Mouse (Mus musculus): Measurements from ENCODE around the gene Patl2. TPM values are rescaled to one million over a fixed set of nuclear protein-coding genes. Genes with fewer than 3 reads are reported as not detected.

Patl2 gene
- polyA plus RNA-seq, 1 experiment from 2014 or later, result 0.08 TPM

DNA sequence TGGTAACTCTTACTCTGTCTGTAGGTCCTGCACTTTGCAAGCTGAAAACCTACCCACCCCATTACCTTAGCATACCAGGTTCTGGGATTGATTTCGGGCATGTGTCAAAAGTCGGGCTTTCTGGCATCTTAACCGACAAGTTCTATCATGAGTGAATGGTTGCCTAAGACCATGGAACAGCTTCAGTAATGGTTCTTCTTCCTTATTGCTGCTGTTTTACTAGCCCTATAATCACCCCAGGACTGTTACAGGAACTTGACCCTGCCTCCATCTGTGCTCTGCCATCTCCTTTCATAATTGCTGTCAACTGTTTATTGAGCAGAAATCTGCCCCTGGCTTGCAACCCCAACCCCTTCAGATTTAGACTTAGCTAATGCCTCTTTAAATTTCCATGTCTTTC lies 762 bp upstream of the Patl2 start:
- Histone ChIP-seq H3K27ac (ENCODE audit: low read depth, low read length) (no peak overlapping the region), H3K36me3 (ENCODE audit: control insufficient read depth, insufficient read depth, low read length) (no peaks in the 10 kb centered on the region), H3K9ac (ENCODE audit: low read depth, low read length) (no peak overlapping the region), H3K27me3 (replicated peaks; ENCODE audit: control insufficient read depth, insufficient read depth, low read length) (no peaks in the 10 kb centered on the region), H3K4me3 (ENCODE audit: low read length) (no peak overlapping the region), H3K9me3 (ENCODE audit: control insufficient read depth, low read length) (no peaks in the 10 kb centered on the region), H3K4me1 (ENCODE audit: control insufficient read depth, insufficient read depth, low read depth, low read length) (no peaks in the 10 kb centered on the region), H3K4me2 (ENCODE audit: low read length) (no peak overlapping the region)
- 97% methylated on average over 3 of the region's 3 CpGs for WGBS
- ATAC-seq, result no peak

DNA sequence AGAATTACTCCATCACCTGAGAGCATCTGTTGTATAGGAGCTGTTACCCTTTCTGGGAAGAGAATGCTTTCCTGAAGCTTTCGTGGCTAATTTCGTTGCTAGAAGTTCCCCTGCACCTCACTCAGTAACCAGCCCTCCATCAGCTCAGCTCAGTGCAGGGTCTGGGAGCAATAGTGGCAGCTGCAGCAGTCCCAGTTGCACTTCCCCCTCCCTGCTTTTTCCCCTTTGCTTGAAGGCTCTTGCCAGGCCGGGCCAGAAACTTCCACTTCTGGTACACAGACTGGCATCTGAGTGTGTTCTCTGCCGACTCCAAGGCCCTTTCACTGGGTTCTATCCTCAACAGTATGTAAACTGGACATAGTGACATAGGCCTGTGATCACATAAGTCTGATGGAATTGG lies 903 bp downstream of the Patl2 start:
- WGBS, result 87% methylated on average over 4 of the region's 4 CpGs

DNA sequence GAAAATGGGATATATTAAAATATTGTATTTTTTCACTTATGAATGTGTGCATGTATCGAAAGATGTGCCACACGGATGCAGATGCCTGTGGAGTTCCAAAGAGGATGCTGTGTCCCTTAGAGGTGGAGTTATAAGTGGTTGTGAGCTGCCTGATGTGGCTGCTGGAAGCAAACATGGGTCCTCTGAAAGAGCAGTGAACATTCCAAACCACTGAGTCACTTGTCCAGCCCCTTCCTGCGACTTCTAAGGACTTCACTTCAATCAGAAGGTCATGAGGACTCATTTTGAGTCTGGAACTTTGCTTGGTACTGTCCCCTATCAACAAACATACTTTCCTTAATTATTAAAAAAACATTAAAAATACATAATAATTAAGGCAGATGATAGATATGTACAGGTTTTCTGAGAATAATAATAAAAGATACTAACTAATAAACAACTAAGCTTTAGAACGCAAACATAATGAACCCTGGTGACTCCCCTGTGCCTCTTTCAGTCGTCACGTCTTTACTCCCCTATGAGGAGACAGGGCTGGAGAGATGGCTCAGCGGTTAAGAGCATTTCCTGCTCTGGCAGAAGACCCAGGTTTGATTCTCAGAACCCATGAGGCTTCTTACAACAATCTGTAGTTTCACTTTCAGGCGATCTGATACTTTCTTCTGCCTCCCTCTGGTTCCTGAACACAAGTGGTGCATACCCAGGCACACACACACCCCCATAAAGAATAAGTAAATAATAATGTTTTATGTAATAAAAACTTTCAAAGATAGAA lies 5.8 kb downstream of the Patl2 start:
- Histone ChIP-seq H3K4me3 (ENCODE audit: low read length) (no peak overlapping the region), H3K36me3 (ENCODE audit: control insufficient read depth, insufficient read depth, low read length) (no peaks in the 10 kb centered on the region), H3K4me2 (ENCODE audit: low read length) (no peak overlapping the region), H3K4me1 (ENCODE audit: control insufficient read depth, insufficient read depth, low read depth, low read length) (no peaks in the 10 kb centered on the region), H3K27ac (ENCODE audit: low read depth, low read length) (no peak overlapping the region), H3K9me3 (ENCODE audit: control insufficient read depth, low read length) (no peaks in the 10 kb centered on the region), H3K27me3 (replicated peaks; ENCODE audit: control insufficient read depth, insufficient read depth, low read length) (no peaks in the 10 kb centered on the region), H3K9ac (ENCODE audit: low read depth, low read length) (no peak overlapping the region)
- ATAC-seq, result no peak
- 74% methylated on average over 8 of the region's 8 CpGs for WGBS

More for the DNA sequence above, 903 bp downstream of the Patl2 start:
- H3K27ac ChIP-seq (ENCODE audit: low read depth, low read length), result no peak overlapping the region
- no peaks in the 10 kb centered on the region for H3K27me3 ChIP-seq (replicated peaks; ENCODE audit: control insufficient read depth, insufficient read depth, low read length)
- H3K4me3 ChIP-seq (ENCODE audit: low read length), result no peak overlapping the region
- H3K4me2 ChIP-seq (ENCODE audit: low read length), result no peak overlapping the region
- no peaks in the 10 kb centered on the region for H3K9me3 ChIP-seq (ENCODE audit: control insufficient read depth, low read length)
- no peak for ATAC-seq
- H3K9ac ChIP-seq (ENCODE audit: low read depth, low read length), result no peak overlapping the region
- H3K4me1 ChIP-seq (ENCODE audit: control insufficient read depth, insufficient read depth, low read depth, low read length), result no peaks in the 10 kb centered on the region
- H3K36me3 ChIP-seq (ENCODE audit: control insufficient read depth, insufficient read depth, low read length), result no peaks in the 10 kb centered on the region

DNA sequence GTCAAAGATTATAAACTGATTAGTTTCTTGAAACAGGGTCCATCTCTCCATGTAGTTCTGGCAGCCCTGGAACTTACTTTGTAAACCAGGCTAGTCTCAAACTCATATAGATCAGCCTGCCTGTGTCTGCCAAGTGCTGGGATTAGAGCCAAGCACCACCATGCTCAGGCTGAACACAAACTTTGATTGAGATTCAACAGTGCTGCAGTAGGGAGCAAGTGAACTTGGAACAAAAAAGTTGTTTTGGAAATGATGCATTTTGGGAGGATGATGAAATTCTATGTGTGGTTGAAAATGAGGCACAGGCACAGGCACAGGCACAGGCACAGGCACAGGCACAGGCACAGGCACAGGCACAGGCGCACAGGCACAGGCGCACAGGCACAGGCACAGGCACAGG lies 13.8 kb downstream of the Patl2 start:
- 96% methylated on average over 2 of the region's 2 CpGs for whole genome bisulfite sequencing
- no peak overlapping the region for H3K4me2 ChIP-seq (ENCODE audit: low read length)
- ATAC-seq, result no peak
- H3K9ac ChIP-seq (ENCODE audit: low read depth, low read length), result no peak overlapping the region
- H3K9me3 ChIP-seq (ENCODE audit: control insufficient read depth, low read length), result no peaks in the 10 kb centered on the region
- H3K27me3 ChIP-seq (replicated peaks; ENCODE audit: control insufficient read depth, insufficient read depth, low read length), result no peaks in the 10 kb centered on the region
- H3K4me3 ChIP-seq (ENCODE audit: low read length), result no peak overlapping the region
- H3K36me3 ChIP-seq (ENCODE audit: control insufficient read depth, insufficient read depth, low read length), result no peaks in the 10 kb centered on the region
- no peaks in the 10 kb centered on the region for H3K4me1 ChIP-seq (ENCODE audit: control insufficient read depth, insufficient read depth, low read depth, low read length)
- no peak overlapping the region for H3K27ac ChIP-seq (ENCODE audit: low read depth, low read length)

DNA sequence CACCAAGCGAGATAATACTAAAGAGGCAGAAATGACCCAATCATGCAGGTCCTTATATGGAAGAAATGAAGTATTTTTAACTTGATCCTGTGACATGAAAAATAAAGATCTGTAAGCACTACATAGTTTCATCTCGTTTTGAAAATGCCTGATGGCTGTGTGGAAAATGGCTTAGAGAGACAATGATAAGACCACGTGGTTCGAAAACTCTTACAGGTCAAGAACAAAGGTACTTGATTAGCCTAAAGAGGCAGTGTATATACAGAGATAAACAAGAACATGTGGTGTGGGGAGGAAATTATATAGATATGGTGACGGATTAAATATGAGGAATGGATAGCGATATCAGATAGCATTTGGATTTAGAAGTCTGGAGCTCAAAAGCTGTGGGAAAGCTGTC lies 14.7 kb downstream of the Patl2 start:
- no peaks in the 10 kb centered on the region for H3K9me3 ChIP-seq (ENCODE audit: control insufficient read depth, low read length)
- no peak for ATAC-seq
- no peak overlapping the region for H3K27ac ChIP-seq (ENCODE audit: low read depth, low read length)
- no peak overlapping the region for H3K9ac ChIP-seq (ENCODE audit: low read depth, low read length)
- WGBS, result 88% methylated on average over 6 of the region's 6 CpGs
- H3K4me1 ChIP-seq (ENCODE audit: control insufficient read depth, insufficient read depth, low read depth, low read length), result no peaks in the 10 kb centered on the region
- no peak overlapping the region for H3K4me3 ChIP-seq (ENCODE audit: low read length)
- no peak overlapping the region for H3K4me2 ChIP-seq (ENCODE audit: low read length)
- H3K27me3 ChIP-seq (replicated peaks; ENCODE audit: control insufficient read depth, insufficient read depth, low read length), result no peaks in the 10 kb centered on the region
- H3K36me3 ChIP-seq (ENCODE audit: control insufficient read depth, insufficient read depth, low read length), result no peaks in the 10 kb centered on the region

GRCm38 (mm10) chr2:122164293-122164692 lies 21.7 kb downstream of the Patl2 start:
- no peaks in the 10 kb centered on the region for H3K27me3 ChIP-seq (replicated peaks; ENCODE audit: control insufficient read depth, insufficient read depth, low read length)
- H3K4me1 ChIP-seq (ENCODE audit: control insufficient read depth, insufficient read depth, low read depth, low read length), result no peaks in the 10 kb centered on the region
- H3K36me3 ChIP-seq (ENCODE audit: control insufficient read depth, insufficient read depth, low read length), result no peaks in the 10 kb centered on the region
- ATAC-seq, result no peak
- no peaks in the 10 kb centered on the region for H3K9me3 ChIP-seq (ENCODE audit: control insufficient read depth, low read length)
- no peak overlapping the region for H3K27ac ChIP-seq (ENCODE audit: low read depth, low read length)
- no peak overlapping the region for H3K9ac ChIP-seq (ENCODE audit: low read depth, low read length)
- no peak overlapping the region for H3K4me2 ChIP-seq (ENCODE audit: low read length)
- no peak overlapping the region for H3K4me3 ChIP-seq (ENCODE audit: low read length)
- WGBS, result 89% methylated on average over 11 of the region's 11 CpGs

DNA sequence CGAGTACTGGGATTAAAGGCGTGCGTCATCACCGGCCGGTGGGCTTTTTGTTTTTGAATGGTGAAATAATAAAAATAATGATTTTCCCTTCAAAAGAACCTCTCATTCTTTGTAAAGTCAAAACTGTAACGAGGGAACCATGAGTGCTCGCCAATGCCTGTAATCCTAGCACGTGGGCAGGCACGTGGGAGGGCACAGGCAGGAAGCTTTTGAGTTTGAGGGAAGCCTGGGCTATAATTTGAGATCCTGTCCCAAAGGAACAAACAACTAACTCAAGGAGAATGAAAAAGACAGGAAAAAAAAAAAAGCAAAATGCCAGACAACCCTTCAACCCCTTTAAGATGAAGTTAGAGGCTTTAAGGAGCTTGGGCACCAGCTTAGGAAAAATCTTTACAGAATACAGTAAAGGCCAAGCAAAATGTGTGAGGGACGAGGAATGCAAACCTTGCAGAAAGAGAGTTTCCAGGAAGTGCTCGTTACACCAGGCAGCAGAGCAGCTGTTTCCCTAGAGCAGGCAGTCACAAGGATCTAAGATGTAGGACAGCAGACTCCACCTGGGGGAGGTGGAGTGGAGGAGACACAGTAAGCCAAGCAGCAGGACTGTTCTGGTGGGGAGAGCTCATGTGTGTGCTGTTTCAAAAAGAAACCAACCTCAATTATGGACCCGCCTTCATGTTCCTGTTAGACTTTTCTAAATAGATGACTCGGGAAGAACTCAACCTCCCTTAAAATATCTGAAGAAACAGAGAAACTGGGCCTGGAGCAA lies 22.4 kb downstream of the Patl2 start:
- ATAC-seq, result no peak
- H3K9me3 ChIP-seq (ENCODE audit: control insufficient read depth, low read length), result no peaks in the 10 kb centered on the region
- no peak overlapping the region for H3K4me3 ChIP-seq (ENCODE audit: low read length)
- H3K9ac ChIP-seq (ENCODE audit: low read depth, low read length), result no peak overlapping the region
- H3K27ac ChIP-seq (ENCODE audit: low read depth, low read length), result no peak overlapping the region
- no peak overlapping the region for H3K4me2 ChIP-seq (ENCODE audit: low read length)
- 76% methylated on average over 13 of the region's 13 CpGs for WGBS
- no peaks in the 10 kb centered on the region for H3K27me3 ChIP-seq (replicated peaks; ENCODE audit: control insufficient read depth, insufficient read depth, low read length)
- no peaks in the 10 kb centered on the region for H3K36me3 ChIP-seq (ENCODE audit: control insufficient read depth, insufficient read depth, low read length)
- no peaks in the 10 kb centered on the region for H3K4me1 ChIP-seq (ENCODE audit: control insufficient read depth, insufficient read depth, low read depth, low read length)

GRCm38 (mm10) chr2:122162529-122162928 lies 23.5 kb downstream of the Patl2 start:
- Histone ChIP-seq H3K4me2 (ENCODE audit: low read length) (no peak overlapping the region), H3K9me3 (ENCODE audit: control insufficient read depth, low read length) (no peaks in the 10 kb centered on the region), H3K27me3 (replicated peaks; ENCODE audit: control insufficient read depth, insufficient read depth, low read length) (no peaks in the 10 kb centered on the region), H3K4me1 (ENCODE audit: control insufficient read depth, insufficient read depth, low read depth, low read length) (no peaks in the 10 kb centered on the region), H3K9ac (ENCODE audit: low read depth, low read length) (no peak overlapping the region), H3K4me3 (ENCODE audit: low read length) (no peak overlapping the region), H3K36me3 (ENCODE audit: control insufficient read depth, insufficient read depth, low read length) (no peaks in the 10 kb centered on the region), H3K27ac (ENCODE audit: low read depth, low read length) (no peak overlapping the region)
- no peak for ATAC-seq
- WGBS, result 82% methylated on average over 2 of the region's 2 CpGs

DNA sequence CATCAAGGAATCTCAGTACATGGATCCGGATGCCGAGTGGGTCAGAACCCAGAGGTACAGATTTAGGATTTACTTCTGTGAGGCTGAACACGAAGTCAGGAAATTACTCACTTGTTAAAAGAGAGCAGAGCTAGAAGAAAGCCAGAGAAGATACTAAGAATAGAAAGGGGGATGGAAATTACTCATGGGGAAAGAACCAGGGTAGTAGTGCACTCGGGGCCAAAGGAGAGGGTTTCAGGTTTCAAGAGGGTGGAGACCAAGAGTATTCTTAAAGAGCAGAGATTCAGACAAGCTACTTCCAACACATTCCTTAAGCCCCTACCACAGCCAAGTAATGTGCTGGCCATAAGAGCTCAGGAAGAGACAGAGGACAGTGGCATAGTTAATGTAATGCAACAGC lies 24.4 kb downstream of the Patl2 start:
- Histone ChIP-seq H3K9me3 (ENCODE audit: control insufficient read depth, low read length) (no peaks in the 10 kb centered on the region), H3K9ac (ENCODE audit: low read depth, low read length) (no peak overlapping the region), H3K27ac (ENCODE audit: low read depth, low read length) (no peak overlapping the region), H3K4me2 (ENCODE audit: low read length) (no peak overlapping the region), H3K27me3 (replicated peaks; ENCODE audit: control insufficient read depth, insufficient read depth, low read length) (no peaks in the 10 kb centered on the region), H3K4me3 (ENCODE audit: low read length) (no peak overlapping the region), H3K36me3 (ENCODE audit: control insufficient read depth, insufficient read depth, low read length) (no peaks in the 10 kb centered on the region), H3K4me1 (ENCODE audit: control insufficient read depth, insufficient read depth, low read depth, low read length) (no peaks in the 10 kb centered on the region)
- ATAC-seq, result no peak
- WGBS, result 27% methylated on average over 4 of the region's 4 CpGs
